Mouse (Mus musculus) G1E (cell line): Measurements from ENCODE around the gene Prdx6.

Experiments used
- CTCF ChIP-seq: IDR thresholded peaks from 2 replicates; pipeline ENCODE4 v1.5.1; 2012; ENCODE audit warnings: low read depth, low read length, inconsistent platforms, mixed read lengths
- GATA1 ChIP-seq: IDR thresholded peaks from 2 replicates; pipeline ENCODE4 v1.6.1; 2012; ENCODE audit warnings: borderline replicate concordance, low read length, inconsistent platforms, mixed read lengths

- TF ChIP-seq CTCF (no peak), GATA1 (no peak)
Observed at GRCm38 (mm10) chr1:161269346-161269745, 18.3 kb upstream of the Prdx6 start.
